Mouse (Mus musculus) heart, embryonic 13.5 days (tissue): ENCODE results near the gene Naa35. TPM values are rescaled to one million over a fixed set of nuclear protein-coding genes. Genes with fewer than 3 reads are reported as not detected.

ENCODE experiments used
- polyA plus RNA-seq: library from polyadenylated mRNA; unstranded; fragments of >200 nt; fragmentation: Nextera tagmentation; extraction: Ambion mirVana; gene quantifications from 2 replicates; pipeline ENCODE4 v1.2.1, GENCODE M21; 2015

Gene Naa35
- polyA plus RNA-seq, 1 experiment from 2014 or later = 68.5 TPM

Other genes starting within 250 kb of the Naa35 start
- 9.2 and 9.4 TPM in 2 replicates for gene Agtpbp1, start within 50 bp of the Naa35 start, polyA plus RNA-seq
- 44.8 and 51.3 TPM in 2 replicates for gene Golm1, start 90.6 kb downstream of the Naa35 start, polyA plus RNA-seq
- not detected in 2 replicates for gene 4921517D22Rik, start 108.8 kb downstream of the Naa35 start, polyA plus RNA-seq
- not detected in 2 replicates for gene Spata31d1a, start 125.1 kb downstream of the Naa35 start, polyA plus RNA-seq
- gene Spata31d1b, start 127.0 kb downstream of the Naa35 start, polyA plus RNA-seq = not detected in 2 replicates
- gene Spata31d1d, start 146.5 kb downstream of the Naa35 start, polyA plus RNA-seq = not detected in 2 replicates
- not detected in 2 replicates for gene 1700014D04Rik, start 161.5 kb downstream of the Naa35 start, polyA plus RNA-seq
- 169 and 173 TPM in 2 replicates for gene Isca1, start 184.6 kb downstream of the Naa35 start, polyA plus RNA-seq
- not detected in 2 replicates for gene Gm49354, start 197.0 kb downstream of the Naa35 start, polyA plus RNA-seq
- gene Tut7, start 237.9 kb downstream of the Naa35 start, polyA plus RNA-seq = 30.6 and 32.7 TPM in 2 replicates